In genomic region chr5:33442927-33443710, GRCm38 (mm10) we compare ENCODE assay signal across 8 mouse cellular contexts. TPM values are rescaled to one million over a fixed set of nuclear protein-coding genes. Genes with fewer than 3 reads are reported as not detected.
DNase-seq lines count a peak whose midpoint lies in the region; ATAC-seq and TF ChIP-seq lines count a peak whose summit lies in the region.

No protein-coding gene starts in this region.

- peak overlapping the region; percentile 67 for H3K4me2 ChIP-seq in heart, embryonic 12.5 days
- H3K4me2 ChIP-seq in kidney, postnatal 0 days (ENCODE audit: low read length) = peak overlapping the region; percentile 51

- H3K27me3 ChIP-seq in E14TG2a.4 (ENCODE audit: insufficient read depth, low read length) = peaks cover 93% of the 10 kb centered on the region
- H3K27me3 ChIP-seq in heart, embryonic 12.5 days (replicated peaks) = peaks cover 85% of the 10 kb centered on the region
- peaks cover 18% of the 10 kb centered on the region for H3K27me3 ChIP-seq in kidney, postnatal 0 days (ENCODE audit: insufficient read depth, low read length)

- no peak overlapping the region for H3K27ac ChIP-seq in heart, embryonic 12.5 days (ENCODE audit: poor library complexity, severe bottlenecking)
- no peak overlapping the region for H3K27ac ChIP-seq in kidney, postnatal 0 days

- ATAC-seq in heart, embryonic 12.5 days (ENCODE audit: insufficient number of reproducible peaks, low FRiP score) = no peak
- no peak for ATAC-seq in kidney, postnatal 0 days (replicated peaks; ENCODE audit: low FRiP score, low read depth)
- no peak for ATAC-seq in activated CD4-positive, CD25-positive, alpha-beta regulatory T cell, adult 4 months

- WGBS in heart, embryonic 12.5 days = 6% methylated on average over 56 of the region's 56 CpGs
- 5% methylated on average over 56 of the region's 56 CpGs for WGBS in kidney, postnatal 0 days

- peak overlapping the region; percentile 41 for H3K4me3 ChIP-seq in E14TG2a.4 (replicated peaks; ENCODE audit: low read length)
- peak overlapping the region; percentile 34 for H3K4me3 ChIP-seq in heart, embryonic 12.5 days
- H3K4me3 ChIP-seq in kidney, postnatal 0 days (replicated peaks; ENCODE audit: low read depth, low read length) = no peak overlapping the region

- no peak overlapping the region for H3K9ac ChIP-seq in heart, embryonic 12.5 days
- H3K9ac ChIP-seq in kidney, postnatal 0 days (ENCODE audit: low read depth, low read length) = no peak overlapping the region

- TF ChIP-seq CTCF in E14TG2a.4 (conservative IDR thresholded peaks at IDR 0.05; ENCODE audit: low read length) = no peak
- TF ChIP-seq CTCF in kidney, postnatal 0 days (IDR thresholded peaks at IDR 0.05; ENCODE audit: low read depth) = peak; percentile 83

- H3K36me3 ChIP-seq in E14TG2a.4 (ENCODE audit: insufficient read depth, low read length) = no peaks in the 10 kb centered on the region
- no peaks in the 10 kb centered on the region for H3K36me3 ChIP-seq in heart, embryonic 12.5 days
- H3K36me3 ChIP-seq in kidney, postnatal 0 days (ENCODE audit: insufficient read depth, low read length) = no peaks in the 10 kb centered on the region

- peaks cover 33% of the 10 kb centered on the region for H3K9me3 ChIP-seq in E14TG2a.4 (ENCODE audit: low read length)
- H3K9me3 ChIP-seq in heart, embryonic 12.5 days (replicated peaks) = no peaks in the 10 kb centered on the region
- no peaks in the 10 kb centered on the region for H3K9me3 ChIP-seq in kidney, postnatal 0 days (replicated peaks; ENCODE audit: low read length)

- DNase-seq in ZHBTc4 (ENCODE audit: low read depth, low spot score) = peak; percentile 73
- peak; percentile 69 for DNase-seq in embryo, embryonic 11 days
- DNase-seq in kidney, postnatal 0 days (ENCODE audit: low spot score) = peak; percentile 39
- DNase-seq in lung, postnatal 10 days = peak; percentile 45
- DNase-seq in retina, embryonic 14.5 days (ENCODE audit: low spot score) = peak; percentile 66

- H3K4me1 ChIP-seq in E14TG2a.4 (replicated peaks; ENCODE audit: low read depth, low read length) = 0 out of 2 replicates have a peak, but pooled peaks cover 5% of the 10 kb centered on the region
- H3K4me1 ChIP-seq in heart, embryonic 12.5 days (replicated peaks) = peaks cover 4% of the 10 kb centered on the region; the same call in 1 of the 2 replicates
- H3K4me1 ChIP-seq in kidney, postnatal 0 days (replicated peaks; ENCODE audit: insufficient read depth, low read length) = peaks cover 4% of the 10 kb centered on the region; the same call in 1 of the 2 replicates

RNA-seq across cellular contexts. Expression of gene Nkx1-1, which starts 9.3 kb away (rescaled TPM):
- polyA plus RNA-seq in heart, embryonic 12.5 days (2016; fragmentation: Nextera tagmentation; extraction: Ambion mirVana) = not detected in 2 replicates
- polyA plus RNA-seq in kidney, postnatal 0 days (2015; fragmentation: Nextera tagmentation; extraction: Ambion mirVana) = not detected in 2 replicates
- not detected for polyA plus RNA-seq in activated CD4-positive, CD25-positive, alpha-beta regulatory T cell, adult 4 months (2017; shearing (Covaris generic))
